Mouse (Mus musculus): Measurements from ENCODE around the gene St3gal2.

- TF ChIP-seq CTCF (IDR thresholded peaks at IDR 0.05; ENCODE audit: low read depth) (no peak), EP300 (IDR thresholded peaks at IDR 0.05; ENCODE audit: low read depth) (no peak)
These were observed 30.9 kb upstream of the St3gal2 start for GRCm38 (mm10) chr8:110888860-110889259.
